Mouse (Mus musculus) testis, adult 10 weeks (tissue): Measurements from ENCODE around the gene Rgs6. TPM values are rescaled to one million over a fixed set of nuclear protein-coding genes. Genes with fewer than 3 reads are reported as not detected.

Source experiments
- polyA plus RNA-seq: library from polyadenylated mRNA; stranded (reverse); fragments of 350-450 nt; fragmentation: Illumina TruSeq; extraction: RNeasy Lipid Tissue Mini Kit (QIAGEN cat#74804); gene quantifications from one replicate; pipeline ENCODE4 v1.2.3, GENCODE M21; 2014; ENCODE audit warnings: low read depth, low replicate concordance

Gene Rgs6
- 1.6 TPM for polyA plus RNA-seq

GRCm38 (mm10) chr12:82588017-82588416 lies at the start of gene Rgs6:
TSS of gene Rgs6 (plus strand) at chr12:82588292.

